Mouse (Mus musculus) gastrocnemius, postnatal 25 days (tissue): ENCODE data around the gene Xpo5. TPM values are rescaled to one million over a fixed set of nuclear protein-coding genes. Genes with fewer than 3 reads are reported as not detected.
A peak's percentile ranks its signal among the peaks of the same experiment; 100 is the strongest.

ENCODE experiments used
- DNase-seq: peaks from one replicate; pipeline ENCODE4 v3.0.0; 2022
- total RNA-seq, 2 experiments: library from RNA; stranded (reverse); gene quantifications; 1 replicate in 1 of 2; 2 replicates in 1 of 2; pipeline ENCODE4 v1.2.3; 2021

Gene Xpo5
- total RNA-seq, 2 experiments from 2014 or later, result 9.0 to 9.4 TPM

- no peak for DNase-seq
Observed at GRCm38 (mm10) chr17:46201151-46201550, 1.4 kb upstream of the Xpo5 start.

- peak; percentile 9 for DNase-seq
Observed at GRCm38 (mm10) chr17:46203078-46203477, 496 bp downstream of the Xpo5 start.

- no peak for DNase-seq
Observed at GRCm38 (mm10) chr17:46206676-46207075, 4.1 kb downstream of the Xpo5 start.

GRCm38 (mm10) chr17:46210550-46210949, 8.0 kb downstream of the Xpo5 start:
- no peak for DNase-seq

- no peak for DNase-seq
Observed at GRCm38 (mm10) chr17:46221601-46222000, 19.0 kb downstream of the Xpo5 start.

- DNase-seq, result no peak
Observed at GRCm38 (mm10) chr17:46227576-46227975, 25.0 kb downstream of the Xpo5 start.

GRCm38 (mm10) chr17:46236067-46236466, 33.5 kb downstream of the Xpo5 start:
- no peak for DNase-seq

- DNase-seq, result no peak
Observed at GRCm38 (mm10) chr17:46237079-46237478, 34.5 kb downstream of the Xpo5 start.

GRCm38 (mm10) chr17:46237480-46237879, 34.9 kb downstream of the Xpo5 start:
- DNase-seq, result no peak

- no peak for DNase-seq
Observed at GRCm38 (mm10) chr17:46239516-46240114, 37.0 kb downstream of the Xpo5 start.

GRCm38 (mm10) chr17:46241471-46241870, 38.9 kb downstream of the Xpo5 start:
- DNase-seq, result no peak

GRCm38 (mm10) chr17:46242274-46242673, 39.7 kb downstream of the Xpo5 start:
- no peak for DNase-seq

- DNase-seq, result no peak
Observed at GRCm38 (mm10) chr17:46242993-46243392, 40.4 kb downstream of the Xpo5 start.

GRCm38 (mm10) chr17:46243624-46244023, 41.0 kb downstream of the Xpo5 start:
- DNase-seq, result no peak

GRCm38 (mm10) chr17:46244579-46244978, 42.0 kb downstream of the Xpo5 start:
- DNase-seq, result no peak

GRCm38 (mm10) chr17:46247512-46248188, 45.1 kb downstream of the Xpo5 start, which contains the start of the genes Polr1c and Yipf3:
TSS of gene Polr1c (minus strand) at chr17:46248054.
TSS of gene Yipf3 (plus strand) at chr17:46248080.
- DNase-seq, result peak; percentile 93

GRCm38 (mm10) chr17:46248189-46248522, 45.6 kb downstream of the Xpo5 start:
- no peak for DNase-seq

- DNase-seq, result no peak
Observed at GRCm38 (mm10) chr17:46251174-46251573, 48.6 kb downstream of the Xpo5 start.

- DNase-seq, result no peak
Observed at GRCm38 (mm10) chr17:46252571-46253451, 50.2 kb downstream of the Xpo5 start.

- peak; percentile 89 for DNase-seq
Observed at GRCm38 (mm10) chr17:46253452-46254084, 51.0 kb downstream of the Xpo5 start, which contains the start of gene Lrrc73. TSS of gene Lrrc73 (plus strand) at chr17:46253531.

GRCm38 (mm10) chr17:46254106-46254505, 51.5 kb downstream of the Xpo5 start:
- DNase-seq, result no peak

GRCm38 (mm10) chr17:46255147-46255546, 52.6 kb downstream of the Xpo5 start:
- no peak for DNase-seq
